ENCODE assay signal across 22 mouse cellular contexts in genomic region chr19:30102620-30103019, GRCm38 (mm10).
A peak's percentile ranks its signal among the peaks of the same experiment; 100 is the strongest.
DNase-seq lines count a peak whose midpoint lies in the region; ATAC-seq and TF ChIP-seq lines count a peak whose summit lies in the region.
"Had no signal": no experiment of that assay in that cellular context is flagged by ENCODE, and none has a peak within 500 bp of the region (broad histone marks: within the 10 kb centered on the region; RNA-seq: fewer than 3 reads in every experiment).

No protein-coding gene starts in this region.

- no peak overlapping the region for H3K4me3 ChIP-seq in lung, postnatal 0 days (ENCODE audit: low read depth, low read length)
- H3K4me3 ChIP-seq in lung, adult 2 months (replicated peaks; ENCODE audit: extremely low read depth, low read depth, low read length) = no peak overlapping the region
- H3K4me3 ChIP-seq in forebrain, postnatal 0 days (ENCODE audit: low read depth, low read length) = no peak overlapping the region
- H3K4me3 ChIP-seq in neural tube, embryonic 15.5 days (replicated peaks) = no peak overlapping the region
- H3K4me3 ChIP-seq in cerebellum, adult 2 months (replicated peaks; ENCODE audit: insufficient read depth, low read depth, low read length) = no peak overlapping the region
- H3K4me3 ChIP-seq: embryonic facial prominence, embryonic 15.5 days; forebrain, embryonic 15.5 days; hindbrain, embryonic 10.5 days; layer of hippocampus, adult 2 months; midbrain, embryonic 12.5 days had no signal

- DNase-seq in lung, postnatal 0 days (ENCODE audit: low spot score) = no peak
- DNase-seq in lung, adult 2 months = no peak
- DNase-seq in gastrocnemius, postnatal 25 days = peak; percentile 13
- DNase-seq in heart, postnatal 10 days = peak; percentile 40 to 53
- DNase-seq in forebrain, postnatal 0 days = no peak
- no peak for DNase-seq in cerebellum, adult 2 months
- DNase-seq: adrenal gland, postnatal 14 days; cerebellum, adult 8-10 months; kidney, adult 9 months; kidney, postnatal 14 days; lung, postnatal 14 days; right cerebral cortex, postnatal 14 days; spleen, adult 18-20 months; thymus, postnatal 25 days had no signal

- H3K4me2 ChIP-seq in lung, postnatal 0 days (replicated peaks; ENCODE audit: low read depth, low read length) = no peak overlapping the region
- no peak overlapping the region for H3K4me2 ChIP-seq in forebrain, postnatal 0 days (ENCODE audit: low read depth)
- no peak overlapping the region for H3K4me2 ChIP-seq in neural tube, embryonic 15.5 days
- H3K4me2 ChIP-seq: embryonic facial prominence, embryonic 15.5 days; forebrain, embryonic 15.5 days; midbrain, embryonic 12.5 days had no signal

- no peaks in the 10 kb centered on the region for H3K36me3 ChIP-seq in lung, postnatal 0 days (ENCODE audit: insufficient read depth, low read length)
- H3K36me3 ChIP-seq in forebrain, postnatal 0 days (ENCODE audit: insufficient read depth) = peaks cover 4% of the 10 kb centered on the region; the same call in 1 of the 2 replicates
- peaks cover 20% of the 10 kb centered on the region for H3K36me3 ChIP-seq in neural tube, embryonic 15.5 days

- no peak for TF ChIP-seq POLR2A in lung, adult 2 months (IDR thresholded peaks at IDR 0.05; ENCODE audit: borderline replicate concordance, extremely low read depth, low read depth, low read length)
- TF ChIP-seq POLR2A in cerebellum, adult 2 months (IDR thresholded peaks at IDR 0.05; ENCODE audit: borderline replicate concordance, insufficient read depth, low read length) = no peak

- H3K9me3 ChIP-seq in lung, postnatal 0 days (ENCODE audit: low read length) = no peaks in the 10 kb centered on the region; the same call in 1 of the 2 replicates
- no peaks in the 10 kb centered on the region for H3K9me3 ChIP-seq in forebrain, postnatal 0 days (ENCODE audit: low read length)
- no peaks in the 10 kb centered on the region for H3K9me3 ChIP-seq in neural tube, embryonic 15.5 days (replicated peaks)
- H3K9me3 ChIP-seq: forebrain, embryonic 15.5 days; midbrain, embryonic 12.5 days had no signal

- TF ChIP-seq EP300 in lung, postnatal 0 days (IDR thresholded peaks at IDR 0.05) = peak; percentile 42; the same call in 1 of the 2 replicates

- 76% methylated on average over 6 of the region's 6 CpGs for WGBS in lung, postnatal 0 days
- WGBS in lung, adult 2 months = 74% methylated on average over 6 of the region's 6 CpGs
- 95% methylated on average over 6 of the region's 6 CpGs for WGBS in forebrain, postnatal 0 days
- WGBS in neural tube, embryonic 15.5 days = 91% methylated on average over 6 of the region's 6 CpGs
- 77% methylated on average over 6 of the region's 6 CpGs for WGBS in cerebellum, adult 2 months

- intact Hi-C loops in heart, postnatal 10 days (cut with DNase I) = no loop called here

- H3K27ac ChIP-seq in lung, postnatal 0 days (ENCODE audit: low read length) = no peak overlapping the region
- no peak overlapping the region for H3K27ac ChIP-seq in forebrain, postnatal 0 days (ENCODE audit: low read depth, low read length)
- no peak overlapping the region for H3K27ac ChIP-seq in neural tube, embryonic 15.5 days (replicated peaks)
- H3K27ac ChIP-seq in cerebellum, adult 2 months (ENCODE audit: insufficient read depth, low read length) = no peak overlapping the region
- H3K27ac ChIP-seq: embryonic facial prominence, embryonic 15.5 days; forebrain, embryonic 15.5 days; hindbrain, embryonic 10.5 days; hindbrain, postnatal 0 days; layer of hippocampus, adult 2 months; midbrain, embryonic 12.5 days had no signal

- H3K9ac ChIP-seq in lung, postnatal 0 days (replicated peaks; ENCODE audit: low read depth) = no peak overlapping the region
- H3K9ac ChIP-seq in forebrain, postnatal 0 days = no peak overlapping the region
- H3K9ac ChIP-seq in neural tube, embryonic 15.5 days (replicated peaks) = no peak overlapping the region
- H3K9ac ChIP-seq: embryonic facial prominence, embryonic 15.5 days; forebrain, embryonic 15.5 days; midbrain, embryonic 12.5 days had no signal

- peak; percentile 30; the same call in 1 of the 2 replicates for ATAC-seq in lung, postnatal 0 days
- ATAC-seq in forebrain, postnatal 0 days = no peak
- no peak for ATAC-seq in neural tube, embryonic 15.5 days (ENCODE audit: low FRiP score)
- ATAC-seq: forebrain, embryonic 15.5 days; hindbrain, postnatal 0 days; intestine, embryonic 16.5 days had no signal

- H3K27me3 ChIP-seq in lung, postnatal 0 days (replicated peaks; ENCODE audit: insufficient read depth, low read length) = no peaks in the 10 kb centered on the region
- no peaks in the 10 kb centered on the region for H3K27me3 ChIP-seq in forebrain, postnatal 0 days (ENCODE audit: insufficient read depth, low read length)
- no peaks in the 10 kb centered on the region for H3K27me3 ChIP-seq in neural tube, embryonic 15.5 days (replicated peaks)
- H3K27me3 ChIP-seq in cerebellum, adult 2 months (ENCODE audit: control insufficient read depth, insufficient read depth, low read length) = no peaks in the 10 kb centered on the region
- H3K27me3 ChIP-seq: embryonic facial prominence, embryonic 15.5 days; forebrain, embryonic 15.5 days; midbrain, embryonic 12.5 days had no signal

- TF ChIP-seq CTCF in lung, postnatal 0 days (IDR thresholded peaks at IDR 0.05) = no peak
- TF ChIP-seq CTCF in lung, adult 2 months (IDR thresholded peaks at IDR 0.05; ENCODE audit: insufficient read depth, low read length) = no peak
- no peak for TF ChIP-seq CTCF in forebrain, postnatal 0 days (IDR thresholded peaks at IDR 0.05; ENCODE audit: low read depth)
- no peak for TF ChIP-seq CTCF in cerebellum, adult 2 months (IDR thresholded peaks at IDR 0.05; ENCODE audit: borderline replicate concordance, insufficient read depth, low read depth, low read length)

- H3K4me1 ChIP-seq in lung, postnatal 0 days (ENCODE audit: insufficient read depth, low read depth, low read length) = 0 out of 2 replicates have a peak, but pooled peaks cover 2% of the 10 kb centered on the region
- H3K4me1 ChIP-seq in lung, adult 2 months (ENCODE audit: control insufficient read depth, insufficient read depth, low read length) = no peaks in the 10 kb centered on the region
- H3K4me1 ChIP-seq in forebrain, postnatal 0 days (ENCODE audit: insufficient read depth) = no peaks in the 10 kb centered on the region
- H3K4me1 ChIP-seq in neural tube, embryonic 15.5 days = 0 out of 2 replicates have a peak, but pooled peaks cover 3% of the 10 kb centered on the region
- no peaks in the 10 kb centered on the region for H3K4me1 ChIP-seq in cerebellum, adult 2 months (ENCODE audit: control insufficient read depth, insufficient read depth, low read length)
- H3K4me1 ChIP-seq: hindbrain, embryonic 10.5 days had no signal

Comparison
In these comparisons a context has a peak if more than half of its experiments do, and no peak if none do; other contexts are left out.
1. DNase-seq: peak in gastrocnemius, postnatal 25 days (single experiment) and heart, postnatal 10 days (2 of 2); none in lung, postnatal 0 days (single experiment), lung, adult 2 months (single experiment), forebrain, postnatal 0 days (single experiment) and cerebellum, adult 2 months (0 of 2).